Mouse (Mus musculus) kidney, embryonic 14.5 days (tissue): ENCODE data around the gene Tax1bp1. TPM values are rescaled to one million over a fixed set of nuclear protein-coding genes. Genes with fewer than 3 reads are reported as not detected.

Source experiments
- ATAC-seq: fragments of 200-750 bp; cut with Nextera tagmentation; 2 replicates; pipeline ENCODE4 v1.8.0; 2017; ENCODE audit warnings: moderate number of reproducible peaks, mild to moderate bottlenecking, moderate TSS enrichment, moderate library complexity; ENCODE audit not compliant: low FRiP score, low TSS enrichment
- H3K27ac ChIP-seq: fragments of 300-500 bp; sonication (generic); 2 replicates; pipeline ENCODE4 v1.5.1; 2014; ENCODE audit warnings: low read depth, mild to moderate bottlenecking, low read length, moderate library complexity, mixed read lengths
- H3K27me3 ChIP-seq: fragments of 300-500 bp; sonication (generic); 2 replicates; pipeline ENCODE4 v1.6.1; 2014; ENCODE audit warnings: mild to moderate bottlenecking, low read length; ENCODE audit not compliant: control insufficient read depth, insufficient read depth
- H3K36me3 ChIP-seq: fragments of 300-500 bp; sonication (generic); 2 replicates; pipeline ENCODE4 v1.6.1; 2014; ENCODE audit warnings: low read length, mixed read lengths; ENCODE audit not compliant: control insufficient read depth, insufficient read depth
- H3K4me1 ChIP-seq: fragments of 300-500 bp; sonication (generic); 2 replicates; pipeline ENCODE4 v1.6.1; 2014; ENCODE audit warnings: low read length, mixed read lengths; ENCODE audit not compliant: control insufficient read depth, insufficient read depth
- H3K4me2 ChIP-seq: fragments of 300-500 bp; sonication (generic); replicated peaks from 2 replicates; pipeline ENCODE4 v1.6.1; 2014; ENCODE audit warnings: low read depth, mild to moderate bottlenecking, low read length
- H3K4me3 ChIP-seq: fragments of 300-500 bp; sonication (generic); 2 replicates; pipeline ENCODE4 v1.5.1; 2014; ENCODE audit warnings: mild to moderate bottlenecking, low read length
- H3K9ac ChIP-seq: fragments of 300-500 bp; sonication (generic); 2 replicates; pipeline ENCODE4 v1.6.1; 2014; ENCODE audit warnings: low read depth, mild to moderate bottlenecking, low read length, moderate library complexity
- H3K9me3 ChIP-seq: fragments of 300-500 bp; sonication (generic); 2 replicates; pipeline ENCODE4 v1.6.1; 2016; ENCODE audit warnings: low read length; ENCODE audit not compliant: control insufficient read depth
- WGBS: fragments of 180-500 bp; shearing (Covaris S2); extraction: QIAGEN DNeasy Blood & Tissue Kit; methylation state at CpG from one replicate; pipeline ENCODE4 v1.1.7; 2014; 5-methylcytosine and 5-hydroxymethylcytosine counted together
- polyA plus RNA-seq: library from polyadenylated mRNA; unstranded; fragments of >200 nt; fragmentation: Nextera tagmentation; extraction: Ambion mirVana; gene quantifications from 2 replicates; pipeline ENCODE4 v1.2.1, GENCODE M21; 2014

Gene Tax1bp1
- polyA plus RNA-seq, 1 experiment from 2014 or later, result 149 TPM

DNA sequence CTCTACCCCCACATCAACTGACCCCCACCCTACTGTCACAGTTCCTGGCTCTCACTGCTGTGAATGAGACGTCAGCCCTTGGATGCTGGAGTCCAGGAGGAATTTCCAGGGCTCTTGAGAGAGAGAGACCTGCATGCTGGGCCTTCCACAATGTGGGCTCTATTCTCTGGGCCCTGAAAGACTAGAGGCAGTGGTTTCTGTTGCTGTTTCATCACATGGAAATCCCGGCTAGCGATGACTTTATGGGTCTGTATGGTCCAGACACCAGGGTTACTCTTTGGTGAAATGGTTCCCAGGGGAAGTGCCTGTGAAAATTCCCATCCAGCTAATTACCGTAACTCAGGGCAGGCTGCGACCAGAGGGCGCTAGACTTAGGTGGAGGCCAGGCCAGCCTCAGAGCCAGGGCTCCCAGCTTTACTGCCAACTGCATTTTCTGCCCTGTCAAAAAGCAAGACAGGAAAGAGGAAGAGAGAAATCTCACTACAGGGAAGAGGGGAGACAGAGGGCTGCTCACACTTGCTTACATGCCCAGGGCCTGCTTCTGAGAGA lies 83.8 kb downstream of the Tax1bp1 start:
- H3K9ac ChIP-seq, result no peak overlapping the region
- peaks cover 28% of the 10 kb centered on the region for H3K4me1 ChIP-seq
- H3K27me3 ChIP-seq, result no peaks in the 10 kb centered on the region
- H3K4me3 ChIP-seq, result no peak overlapping the region
- ATAC-seq, result no peak
- WGBS, result 26% methylated on average over 6 of the region's 6 CpGs
- H3K9me3 ChIP-seq, result no peaks in the 10 kb centered on the region
- peak overlapping the region; percentile 42; the same call in 1 of the 2 replicates for H3K27ac ChIP-seq
- no peaks in the 10 kb centered on the region for H3K36me3 ChIP-seq
- H3K4me2 ChIP-seq, result no peak overlapping the region

DNA sequence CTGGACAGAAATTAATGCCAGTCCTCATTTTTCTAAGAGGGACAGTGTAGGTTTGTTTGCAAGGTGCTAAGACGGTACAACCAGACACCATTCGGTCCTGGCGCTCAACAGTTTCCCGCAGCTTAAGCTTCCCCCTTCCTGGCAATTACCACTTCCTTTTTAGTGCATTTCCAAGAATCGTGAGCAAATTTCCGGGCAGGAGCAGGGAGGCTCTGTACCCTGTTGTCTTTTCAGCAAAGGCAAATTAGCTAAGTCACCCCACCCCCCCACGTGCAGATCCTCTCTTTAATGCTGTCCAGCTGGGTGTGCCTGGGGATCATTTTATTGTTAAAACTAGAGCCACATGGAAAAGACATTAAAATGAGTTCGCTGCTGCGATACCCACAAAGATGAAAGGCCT lies 88.7 kb downstream of the Tax1bp1 start:
- H3K4me1 ChIP-seq, result peaks cover 8% of the 10 kb centered on the region; the same call in 1 of the 2 replicates
- H3K4me2 ChIP-seq, result 0 out of 2 replicates have a peak overlapping the region, but pooled peaks have one; percentile 12
- WGBS, result 33% methylated on average over 9 of the region's 9 CpGs
- no peaks in the 10 kb centered on the region for H3K9me3 ChIP-seq
- H3K36me3 ChIP-seq, result no peaks in the 10 kb centered on the region
- no peak overlapping the region for H3K9ac ChIP-seq
- H3K27ac ChIP-seq, result no peak overlapping the region
- no peak overlapping the region for H3K4me3 ChIP-seq
- 0 out of 2 replicates have a peak, but pooled peaks cover 2% of the 10 kb centered on the region for H3K27me3 ChIP-seq
- ATAC-seq, result no peak

DNA sequence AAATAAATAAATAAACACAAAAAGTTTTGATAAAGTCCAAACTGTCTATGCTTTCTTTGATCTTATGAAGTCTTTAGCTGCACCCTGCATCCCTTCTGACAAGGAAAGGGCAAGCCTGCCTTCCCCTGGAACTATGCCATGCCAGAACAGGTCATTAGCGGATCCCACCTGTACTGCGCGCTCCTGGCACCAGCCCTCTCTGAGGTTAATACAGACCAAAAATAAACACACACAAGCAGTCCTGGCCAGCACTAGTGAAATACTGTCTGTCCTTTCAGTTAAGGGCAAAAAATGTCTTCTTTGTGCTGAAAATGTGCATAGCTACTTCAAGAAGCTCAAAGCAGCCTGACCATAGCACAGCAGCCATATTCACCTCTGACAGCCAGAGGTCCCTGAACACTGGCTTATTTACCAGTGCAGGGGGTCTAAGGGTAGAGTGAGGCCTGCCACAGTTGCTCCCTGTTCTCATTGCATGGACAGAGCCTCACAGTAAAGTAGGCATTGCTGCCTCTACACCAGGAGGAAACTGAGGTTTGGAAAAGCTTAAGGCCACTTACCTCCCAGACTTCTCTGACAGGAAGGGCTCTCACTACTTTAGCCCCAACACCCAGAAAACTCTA lies 91.8 kb downstream of the Tax1bp1 start:
- Histone ChIP-seq H3K27me3 (0 out of 2 replicates have a peak, but pooled peaks cover 2% of the 10 kb centered on the region), H3K36me3 (no peaks in the 10 kb centered on the region), H3K4me3 (no peak overlapping the region), H3K27ac (no peak overlapping the region), H3K9me3 (no peaks in the 10 kb centered on the region), H3K4me1 (0 out of 2 replicates have a peak, but pooled peaks cover 4% of the 10 kb centered on the region), H3K9ac (no peak overlapping the region), H3K4me2 (no peak overlapping the region)
- no peak for ATAC-seq
- WGBS, result 94% methylated on average over 3 of the region's 3 CpGs

Other genes with a start within 250 kb of the Tax1bp1 start
- gene Hibadh, start 73.3 kb upstream of the Tax1bp1 start, polyA plus RNA-seq, result 69.5 and 95.1 TPM in 2 replicates